Mouse (Mus musculus): Measurements from ENCODE around the gene Gm10803. TPM values are rescaled to one million over a fixed set of nuclear protein-coding genes. Genes with fewer than 3 reads are reported as not detected.
"Not testable (repeated sequence)": the region's sequence is repeated elsewhere in the genome, so short reads cannot be mapped to it uniquely, and the experiment has no call there.

Gene Gm10803
- not detected for total RNA-seq (2021)

GRCm38 (mm10) chr2:93560268-93560667 is at the start of gene Gm10803:
Gene Gm10803, plus strand, starts transcription at chr2:93560568.
- intact Hi-C loops (cut with DNase I); DNase-seq (ENCODE audit: extremely low spot score in 1 of 2, low spot score in 2 of 2): not testable (repeated sequence)

DNA sequence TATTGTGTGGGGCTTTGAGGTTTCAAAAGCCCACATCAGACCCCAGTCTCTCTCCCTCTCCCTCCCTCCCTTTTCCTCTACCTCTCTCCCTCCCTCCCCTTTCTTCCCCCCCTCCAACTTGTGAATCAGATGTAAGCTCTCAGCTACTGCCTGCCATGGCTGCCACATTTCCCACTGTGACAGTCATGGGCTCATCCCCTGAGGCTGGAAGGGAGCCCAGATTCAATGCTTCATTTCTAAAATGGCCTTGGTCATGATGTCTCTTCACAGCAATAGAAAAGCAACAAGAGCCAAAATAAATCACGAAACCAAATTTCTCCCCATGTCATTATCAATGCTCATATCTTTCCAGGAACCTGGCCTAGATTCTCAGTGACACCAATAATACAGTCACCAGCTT is 49.5 kb upstream of the Gm10803 start:
- intact Hi-C loops (cut with DNase I): no loop called here
- DNase-seq (ENCODE audit: extremely low spot score in 1 of 2, low spot score in 2 of 2): peak in 1 of 2 experiments; percentile 33

GRCm38 (mm10) chr2:93512130-93512529 is 48.2 kb upstream of the Gm10803 start:
- no peak for DNase-seq (ENCODE audit: extremely low spot score in 1 of 2, low spot score in 2 of 2)
- intact Hi-C loops (cut with DNase I): no loop called here

DNA sequence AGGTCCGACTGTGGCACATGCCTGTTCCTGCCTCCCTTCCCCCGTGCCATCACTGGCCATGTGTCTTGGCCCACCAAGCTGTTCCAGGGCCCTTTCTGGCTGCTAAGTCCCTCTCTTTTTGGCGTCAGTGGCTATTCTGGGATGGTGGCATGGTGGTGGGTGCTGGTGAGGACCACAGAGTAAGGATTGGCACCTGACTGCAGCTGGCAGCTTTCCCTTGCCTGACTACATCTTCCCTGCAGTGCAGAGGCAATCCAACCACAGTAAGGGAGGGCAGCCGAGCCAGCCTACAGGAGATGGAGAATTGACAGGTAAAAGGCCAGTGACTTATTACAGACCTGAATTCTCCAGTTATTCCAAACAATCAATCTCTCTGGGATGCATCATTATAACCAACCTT is 45.1 kb upstream of the Gm10803 start:
- no peak for DNase-seq (ENCODE audit: extremely low spot score in 1 of 2, low spot score in 2 of 2)
- intact Hi-C loops (cut with DNase I): no loop called here

GRCm38 (mm10) chr2:93521042-93521441 is 39.3 kb upstream of the Gm10803 start:
- peak; percentile 34 to 50 for DNase-seq (ENCODE audit: extremely low spot score in 1 of 2, low spot score in 2 of 2)
- intact Hi-C loops (cut with DNase I): no loop called here

GRCm38 (mm10) chr2:93521571-93521970 is 38.8 kb upstream of the Gm10803 start:
- intact Hi-C loops (cut with DNase I): no loop called here
- no peak for DNase-seq (ENCODE audit: extremely low spot score in 1 of 2, low spot score in 2 of 2)

DNA sequence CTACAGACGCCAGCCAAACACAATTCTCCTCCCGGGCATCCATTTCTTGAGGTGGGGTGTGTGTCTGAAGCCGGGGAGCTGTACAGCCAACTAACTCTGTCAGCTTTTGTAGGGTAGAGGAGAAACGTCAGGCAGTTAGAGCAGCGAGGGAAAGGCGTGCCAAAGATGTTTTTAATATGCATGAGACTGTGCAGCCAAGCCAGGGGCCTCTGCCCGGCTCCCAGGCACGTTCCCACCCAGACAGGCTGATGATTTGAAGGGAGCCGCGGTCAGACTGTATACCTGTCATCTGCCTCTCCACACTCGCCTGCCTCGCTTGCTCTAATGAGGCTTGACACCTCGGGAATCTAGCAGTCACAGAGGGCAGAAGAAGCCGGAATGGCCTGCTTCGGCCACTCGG is 38.4 kb upstream of the Gm10803 start:
- intact Hi-C loops (cut with DNase I): no loop called here
- no peak for DNase-seq (ENCODE audit: extremely low spot score in 1 of 2, low spot score in 2 of 2)

- intact Hi-C loops (cut with DNase I): no loop called here
- DNase-seq (ENCODE audit: extremely low spot score in 1 of 2, low spot score in 2 of 2): no peak
These were observed 35.2 kb upstream of the Gm10803 start for GRCm38 (mm10) chr2:93525033-93525762.

DNA sequence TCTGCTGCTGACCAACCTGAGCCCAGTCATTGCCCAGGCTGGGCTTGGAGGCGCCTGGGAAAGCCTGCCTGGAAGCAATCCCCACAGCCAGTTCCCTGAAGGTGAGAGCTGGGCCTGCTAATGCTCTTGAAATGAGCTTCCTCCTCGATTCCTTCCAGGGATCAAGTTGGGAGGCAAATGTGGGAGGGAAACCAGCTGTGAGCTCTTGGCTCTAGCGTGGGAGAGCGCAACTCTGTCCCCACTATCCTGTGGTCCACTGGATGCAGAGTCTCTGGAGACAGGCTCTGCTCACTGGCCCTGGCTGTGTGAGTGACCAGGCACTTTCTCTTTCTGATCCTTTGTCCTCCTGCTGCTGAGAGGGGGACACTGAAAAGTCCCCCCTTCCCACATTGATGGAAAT is 30.8 kb upstream of the Gm10803 start:
- intact Hi-C loops (cut with DNase I): no loop called here
- no peak for DNase-seq (ENCODE audit: extremely low spot score in 1 of 2, low spot score in 2 of 2)

- no peak for DNase-seq (ENCODE audit: extremely low spot score in 1 of 2, low spot score in 2 of 2)
- intact Hi-C loops (cut with DNase I): no loop called here
These were observed 26.5 kb upstream of the Gm10803 start for GRCm38 (mm10) chr2:93533891-93534290.

DNA sequence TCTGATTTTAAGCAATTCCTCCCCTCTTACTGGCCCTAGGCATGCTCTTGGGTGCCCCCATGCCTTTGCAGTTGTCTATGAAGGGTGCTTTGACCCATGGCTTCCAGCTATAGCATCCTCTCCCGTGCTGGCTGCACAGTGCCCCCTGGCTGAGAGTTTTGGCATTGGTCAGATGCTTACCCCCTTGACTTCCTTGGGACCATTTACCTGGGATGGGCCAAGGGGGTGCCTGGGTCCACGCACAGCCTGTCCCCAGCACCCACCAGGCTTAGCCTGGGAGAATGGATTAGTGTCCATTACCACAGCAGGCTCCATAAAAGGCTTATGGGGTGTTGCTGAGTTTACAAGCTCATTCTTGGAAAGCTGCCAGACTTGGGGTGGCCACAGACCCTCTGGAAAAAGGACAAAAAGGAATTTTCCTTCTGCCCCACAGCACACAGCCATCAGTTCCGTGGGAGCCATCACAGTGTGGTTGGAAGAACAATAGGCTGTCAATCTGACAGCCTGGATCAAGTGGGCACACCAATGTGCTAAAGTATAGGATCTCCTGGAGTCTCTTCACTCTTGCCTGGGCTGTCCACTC is 22.9 kb upstream of the Gm10803 start:
- intact Hi-C loops (cut with DNase I): no loop called here
- no peak for DNase-seq (ENCODE audit: extremely low spot score in 1 of 2, low spot score in 2 of 2)

DNA sequence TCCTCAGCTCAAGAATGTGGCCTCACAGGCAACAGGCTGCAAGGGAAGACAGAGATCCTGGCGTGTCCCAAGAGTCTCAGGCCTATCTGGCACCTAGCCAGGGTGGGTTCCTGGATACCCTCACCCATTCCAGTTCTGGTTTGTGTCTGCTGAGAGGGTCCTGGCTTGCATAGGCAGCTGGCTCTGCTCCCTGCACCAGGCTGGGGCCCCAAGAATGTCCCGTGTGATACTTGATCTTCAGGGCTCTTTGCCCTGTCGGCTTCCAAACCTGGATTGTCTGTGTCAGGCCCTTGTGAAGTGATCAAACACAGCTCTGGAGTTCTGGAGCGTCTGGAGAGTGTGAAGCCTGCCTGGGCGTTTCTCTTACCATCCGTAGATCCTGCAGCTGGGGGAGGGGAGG is 22.2 kb upstream of the Gm10803 start:
- intact Hi-C loops (cut with DNase I): no loop called here
- DNase-seq (ENCODE audit: extremely low spot score in 1 of 2, low spot score in 2 of 2): no peak

- intact Hi-C loops (cut with DNase I): no loop called here
- no peak for DNase-seq (ENCODE audit: extremely low spot score in 1 of 2, low spot score in 2 of 2)
These were observed 18.6 kb upstream of the Gm10803 start for GRCm38 (mm10) chr2:93541771-93542170.

GRCm38 (mm10) chr2:93552676-93553521 is 7.5 kb upstream of the Gm10803 start:
- intact Hi-C loops (cut with DNase I): no loop called here
- no peak for DNase-seq (ENCODE audit: extremely low spot score in 1 of 2, low spot score in 2 of 2)

DNA sequence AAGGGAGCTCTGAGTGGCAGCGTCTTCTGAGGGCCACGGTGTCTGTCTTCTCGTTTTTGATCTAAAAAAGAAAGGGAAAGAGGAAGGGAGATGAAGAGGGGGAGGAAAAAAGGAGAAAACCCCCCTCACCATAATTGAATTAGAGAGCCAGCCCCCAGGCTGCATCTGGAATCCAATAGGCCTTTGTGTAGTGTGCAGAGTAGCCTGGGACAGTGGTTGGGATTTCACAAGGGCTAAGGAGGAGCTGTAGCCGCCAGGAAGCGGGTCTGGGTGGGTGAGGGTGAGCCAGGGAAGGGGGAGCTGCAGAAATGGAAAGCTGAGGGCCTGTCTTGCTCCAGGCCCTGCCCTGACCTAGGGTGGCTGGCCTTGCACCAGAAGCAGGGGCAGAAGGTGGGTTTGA is 6.5 kb upstream of the Gm10803 start:
- intact Hi-C loops (cut with DNase I): no loop called here
- no peak for DNase-seq (ENCODE audit: extremely low spot score in 1 of 2, low spot score in 2 of 2)

- intact Hi-C loops (cut with DNase I): no loop called here
- no peak for DNase-seq (ENCODE audit: extremely low spot score in 1 of 2, low spot score in 2 of 2)
These were observed 5.3 kb downstream of the Gm10803 start for GRCm38 (mm10) chr2:93565647-93566046.

DNA sequence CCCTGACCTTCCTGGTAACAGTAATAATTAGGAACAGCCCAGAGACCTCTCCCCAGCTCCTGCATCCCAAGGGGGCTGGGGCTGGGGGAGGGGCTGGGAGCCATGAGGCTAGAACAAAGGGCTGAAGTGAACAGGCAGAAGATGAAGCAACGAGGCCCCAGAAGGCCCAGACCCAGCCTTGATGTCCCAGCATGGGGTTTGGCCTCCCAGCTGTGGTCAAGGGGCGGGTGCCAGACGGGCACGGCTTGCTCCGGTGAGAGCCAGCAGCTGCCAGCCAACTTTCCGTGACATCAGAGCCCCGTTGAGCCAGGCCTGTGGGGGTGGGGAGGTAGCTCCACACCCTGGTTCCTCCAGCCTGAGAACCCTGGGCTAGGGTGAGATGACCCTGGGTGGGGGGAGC is 7.3 kb downstream of the Gm10803 start:
- peak in 1 of 2 experiments; percentile 47 for DNase-seq (ENCODE audit: extremely low spot score in 1 of 2, low spot score in 2 of 2)
- intact Hi-C loops (cut with DNase I): no loop called here

DNA sequence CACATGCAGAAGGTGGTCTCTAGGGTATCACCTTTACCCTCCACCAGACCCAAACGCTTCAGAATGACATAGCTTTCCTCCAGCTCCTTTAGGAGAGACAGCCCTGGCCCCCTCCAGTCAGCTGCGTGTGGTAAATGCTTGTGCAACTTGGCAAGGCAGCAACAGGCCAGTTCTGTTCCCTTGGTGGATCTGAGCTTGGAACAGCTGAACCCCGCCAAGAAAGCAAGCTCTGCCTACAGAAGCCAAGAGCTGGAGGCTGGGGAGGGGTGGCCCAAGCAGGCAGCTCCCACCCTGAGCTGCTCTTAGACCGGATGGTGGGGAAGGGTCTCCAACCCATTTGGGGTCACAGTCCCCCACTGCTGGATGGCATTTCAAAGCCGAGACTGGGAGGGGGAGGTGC is 12.2 kb downstream of the Gm10803 start:
- DNase-seq (ENCODE audit: extremely low spot score in 1 of 2, low spot score in 2 of 2): peak in 1 of 2 experiments; percentile 9
- intact Hi-C loops (cut with DNase I): no loop called here

DNA sequence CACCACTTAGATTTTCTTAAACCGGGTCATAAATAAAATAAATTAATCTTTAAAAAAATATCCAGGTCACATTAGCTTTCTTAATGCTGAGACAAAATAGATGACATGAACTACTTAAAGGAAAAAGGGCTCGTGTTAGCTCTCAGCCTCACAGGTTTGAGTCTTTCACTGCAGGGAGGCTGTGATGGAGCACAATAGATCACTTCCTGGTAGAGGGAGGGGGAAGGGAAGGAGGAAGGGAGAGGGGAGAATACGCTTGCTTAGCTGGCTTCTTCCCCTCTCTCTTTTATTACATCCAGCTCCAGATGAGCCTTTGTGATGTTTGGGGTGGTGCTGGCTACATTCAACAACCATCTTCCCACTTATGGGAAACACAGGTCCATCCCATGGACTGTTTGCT is 20.9 kb downstream of the Gm10803 start:
- DNase-seq (ENCODE audit: extremely low spot score in 1 of 2, low spot score in 2 of 2): no peak
- intact Hi-C loops (cut with DNase I): no loop called here

- DNase-seq (ENCODE audit: extremely low spot score in 1 of 2, low spot score in 2 of 2): no peak
- intact Hi-C loops (cut with DNase I): no loop called here
These were observed 25.5 kb downstream of the Gm10803 start for GRCm38 (mm10) chr2:93585821-93586220.

All from left cerebral cortex, postnatal 10 days (tissue).